Mouse (Mus musculus): ENCODE data around the gene Ctsz. TPM values are rescaled to one million over a fixed set of nuclear protein-coding genes. Genes with fewer than 3 reads are reported as not detected.

The Ctsz gene
- 307 and 356 TPM in 2 replicates for polyA plus RNA-seq (2012; rRNA removed)

GRCm38 (mm10) chr2:174438737-174439449, at the start of gene Ctsz:
Gene Ctsz, minus strand, starts transcription at chr2:174439039.
- Histone ChIP-seq H3K4me1 (ENCODE audit: control insufficient read depth, insufficient read depth, insufficient read length) (peaks cover 37% of the 10 kb centered on the region), H3K27me3 (ENCODE audit: control insufficient read depth, insufficient read depth, low read length) (no peaks in the 10 kb centered on the region), H3K36me3 (ENCODE audit: control insufficient read depth, insufficient read depth, low read length) (peaks cover 5% of the 10 kb centered on the region; the same call in 1 of the 2 replicates), H3K4me3 (ENCODE audit: extremely low read depth, insufficient read depth, insufficient read length) (peak within 1 kb of the TSS; percentile 91), H3K27ac (ENCODE audit: insufficient read depth, low read length) (peak within 1 kb of the TSS; percentile 94)
- 1% methylated on average over 38 of the region's 38 CpGs for WGBS
- DNase-seq (ENCODE audit: low read depth in 1 of 2, low spot score in 2 of 2): peak; percentile 42 to 75
- no peak for TF ChIP-seq CTCF (IDR thresholded peaks at IDR 0.05; ENCODE audit: extremely low read depth, insufficient read depth, insufficient read length, insufficient replicate concordance)
- TF ChIP-seq POLR2A (IDR thresholded peaks at IDR 0.05; ENCODE audit: low read depth, low read length): peak; percentile 71; the same call in 1 of the 2 replicates

DNA sequence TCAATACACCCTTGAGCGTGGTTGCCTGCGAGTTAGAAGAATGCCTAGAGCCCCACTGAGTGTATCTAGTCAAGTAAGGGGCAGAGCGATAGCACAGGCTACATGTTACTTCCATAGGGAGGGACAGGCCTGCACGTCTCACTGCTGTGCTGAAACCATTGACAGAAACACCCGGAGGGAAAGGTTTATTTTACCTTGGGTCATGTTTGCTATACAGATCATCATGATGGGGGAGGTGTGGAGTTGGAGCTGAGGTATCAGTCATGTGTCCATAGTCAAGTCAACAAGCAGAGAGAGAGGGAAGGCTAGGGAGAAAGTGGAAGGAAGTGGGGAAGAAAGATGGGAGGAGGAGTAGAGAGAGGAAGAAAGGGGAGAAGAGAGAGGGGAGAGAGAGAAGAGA, 48.2 kb upstream of the Ctsz start:
- H3K27ac ChIP-seq (ENCODE audit: insufficient read depth, low read length): no peak overlapping the region
- no peak for DNase-seq (ENCODE audit: low read depth in 1 of 2, low spot score in 2 of 2)
- no peaks in the 10 kb centered on the region for H3K36me3 ChIP-seq (ENCODE audit: control insufficient read depth, insufficient read depth, low read length)
- WGBS: 93% methylated on average over 5 of the region's 5 CpGs
- H3K27me3 ChIP-seq (ENCODE audit: control insufficient read depth, insufficient read depth, low read length): no peaks in the 10 kb centered on the region
- no peak overlapping the region for H3K4me3 ChIP-seq (ENCODE audit: extremely low read depth, insufficient read depth, insufficient read length)
- no peak for TF ChIP-seq POLR2A (IDR thresholded peaks at IDR 0.05; ENCODE audit: low read depth, low read length)
- no peak for TF ChIP-seq CTCF (IDR thresholded peaks at IDR 0.05; ENCODE audit: extremely low read depth, insufficient read depth, insufficient read length, insufficient replicate concordance)
- no peaks in the 10 kb centered on the region for H3K4me1 ChIP-seq (ENCODE audit: control insufficient read depth, insufficient read depth, insufficient read length)

DNA sequence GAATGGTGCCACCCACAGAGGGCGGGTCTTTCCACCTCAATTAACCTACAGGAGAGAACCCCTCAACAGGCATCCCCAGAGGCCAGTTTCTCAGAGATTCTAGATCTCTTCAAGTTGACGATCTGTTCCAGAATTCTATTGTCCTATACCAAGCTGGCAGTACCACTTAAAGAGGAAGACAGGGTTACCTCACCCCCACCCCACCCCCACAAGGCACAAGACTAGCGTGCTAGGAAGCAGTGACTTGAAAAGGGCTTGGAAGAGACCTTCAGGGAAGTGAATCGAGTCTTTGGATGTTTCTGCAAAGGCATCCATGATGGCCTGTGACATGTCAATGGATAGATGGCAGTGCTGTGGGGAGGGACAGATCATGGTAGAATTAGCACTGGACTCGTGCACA, 39.9 kb upstream of the Ctsz start:
- WGBS: 68% methylated on average over 5 of the region's 5 CpGs
- H3K27ac ChIP-seq (ENCODE audit: insufficient read depth, low read length): no peak overlapping the region
- H3K4me3 ChIP-seq (ENCODE audit: extremely low read depth, insufficient read depth, insufficient read length): no peak overlapping the region
- H3K27me3 ChIP-seq (ENCODE audit: control insufficient read depth, insufficient read depth, low read length): no peaks in the 10 kb centered on the region
- H3K36me3 ChIP-seq (ENCODE audit: control insufficient read depth, insufficient read depth, low read length): no peaks in the 10 kb centered on the region
- TF ChIP-seq POLR2A (IDR thresholded peaks at IDR 0.05; ENCODE audit: low read depth, low read length) (no peak), CTCF (IDR thresholded peaks at IDR 0.05; ENCODE audit: extremely low read depth, insufficient read depth, insufficient read length, insufficient replicate concordance) (no peak)
- H3K4me1 ChIP-seq (ENCODE audit: control insufficient read depth, insufficient read depth, insufficient read length): no peaks in the 10 kb centered on the region; the same call in 1 of the 2 replicates
- no peak for DNase-seq (ENCODE audit: low read depth in 1 of 2, low spot score in 2 of 2)

DNA sequence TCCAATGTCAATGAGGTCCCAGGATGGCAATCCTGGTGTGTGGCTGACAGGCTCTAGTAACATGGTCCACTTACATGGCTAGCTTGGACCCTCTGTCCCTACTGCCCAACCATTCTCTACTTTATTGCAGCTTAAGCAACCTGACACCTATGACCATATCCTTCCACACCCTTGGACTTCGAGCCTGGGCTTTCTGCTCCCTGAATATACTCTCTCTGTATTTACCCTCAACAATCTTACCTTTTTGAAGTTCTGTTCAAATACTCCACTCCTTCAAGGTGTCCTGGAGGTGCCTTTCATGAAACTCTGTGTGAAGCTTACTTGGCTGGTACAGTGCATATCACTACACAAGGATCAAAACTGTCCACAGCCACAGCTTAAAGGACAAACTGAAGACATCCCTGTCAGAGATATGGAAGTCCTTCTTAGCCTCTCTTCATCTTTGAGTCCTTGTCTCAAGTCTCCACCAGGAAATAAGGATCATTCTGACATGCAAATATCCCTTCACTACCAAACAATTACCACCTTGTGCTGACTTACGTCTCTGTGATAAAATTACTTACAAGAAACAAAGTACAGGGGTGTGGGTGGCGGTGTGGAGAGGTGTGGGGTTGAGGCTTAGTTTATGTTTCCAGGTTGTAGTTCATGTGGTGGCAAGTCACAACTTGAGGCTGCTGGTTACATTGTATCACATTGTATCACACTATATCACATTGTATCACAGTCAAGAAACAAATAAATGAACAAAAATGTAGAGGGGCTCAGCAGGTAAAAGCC, 38.9 kb upstream of the Ctsz start:
- H3K27me3 ChIP-seq (ENCODE audit: control insufficient read depth, insufficient read depth, low read length): no peaks in the 10 kb centered on the region
- TF ChIP-seq POLR2A (IDR thresholded peaks at IDR 0.05; ENCODE audit: low read depth, low read length): no peak
- TF ChIP-seq CTCF (IDR thresholded peaks at IDR 0.05; ENCODE audit: extremely low read depth, insufficient read depth, insufficient read length, insufficient replicate concordance): no peak
- peaks cover 3% of the 10 kb centered on the region; the same call in 1 of the 2 replicates for H3K4me1 ChIP-seq (ENCODE audit: control insufficient read depth, insufficient read depth, insufficient read length)
- no peak overlapping the region for H3K4me3 ChIP-seq (ENCODE audit: extremely low read depth, insufficient read depth, insufficient read length)
- WGBS: 89% methylated on average over 3 of the region's 3 CpGs
- H3K27ac ChIP-seq (ENCODE audit: insufficient read depth, low read length): no peak overlapping the region
- DNase-seq (ENCODE audit: low read depth in 1 of 2, low spot score in 2 of 2): no peak
- no peaks in the 10 kb centered on the region for H3K36me3 ChIP-seq (ENCODE audit: control insufficient read depth, insufficient read depth, low read length)

GRCm38 (mm10) chr2:174473550-174473927, 34.7 kb upstream of the Ctsz start:
- peak overlapping the region; percentile 47; the same call in 1 of the 2 replicates for H3K27ac ChIP-seq (ENCODE audit: insufficient read depth, low read length)
- no peak for DNase-seq (ENCODE audit: low read depth in 1 of 2, low spot score in 2 of 2)
- H3K4me3 ChIP-seq (ENCODE audit: extremely low read depth, insufficient read depth, insufficient read length): peak overlapping the region; percentile 38; the same call in 1 of the 2 replicates

GRCm38 (mm10) chr2:174472818-174473549, 34.1 kb upstream of the Ctsz start, which contains the start of gene Prelid3b:
Gene Prelid3b, minus strand, starts transcription at chr2:174473081.
- Histone ChIP-seq H3K36me3 (ENCODE audit: control insufficient read depth, insufficient read depth, low read length) (peaks cover 2% of the 10 kb centered on the region; the same call in 1 of the 2 replicates), H3K4me1 (ENCODE audit: control insufficient read depth, insufficient read depth, insufficient read length) (peaks cover 8% of the 10 kb centered on the region; the same call in 1 of the 2 replicates), H3K27me3 (ENCODE audit: control insufficient read depth, insufficient read depth, low read length) (no peaks in the 10 kb centered on the region), H3K27ac (ENCODE audit: insufficient read depth, low read length) (peak within 1 kb of the TSS; percentile 83), H3K4me3 (ENCODE audit: extremely low read depth, insufficient read depth, insufficient read length) (peak within 1 kb of the TSS; percentile 86)
- TF ChIP-seq CTCF (IDR thresholded peaks at IDR 0.05; ENCODE audit: extremely low read depth, insufficient read depth, insufficient read length, insufficient replicate concordance): no peak
- peak; percentile 52; the same call in 1 of the 2 replicates for TF ChIP-seq POLR2A (IDR thresholded peaks at IDR 0.05; ENCODE audit: low read depth, low read length)
- WGBS: 1% methylated on average over 53 of the region's 53 CpGs
- peak; percentile 98 to 100 for DNase-seq (ENCODE audit: low read depth in 1 of 2, low spot score in 2 of 2)

More at GRCm38 (mm10) chr2:174473550-174473927, 34.7 kb upstream of the Ctsz start:
- Histone ChIP-seq H3K36me3 (ENCODE audit: control insufficient read depth, insufficient read depth, low read length) (no peaks in the 10 kb centered on the region), H3K27me3 (ENCODE audit: control insufficient read depth, insufficient read depth, low read length) (no peaks in the 10 kb centered on the region), H3K4me1 (ENCODE audit: control insufficient read depth, insufficient read depth, insufficient read length) (peaks cover 8% of the 10 kb centered on the region; the same call in 1 of the 2 replicates)
- TF ChIP-seq POLR2A (IDR thresholded peaks at IDR 0.05; ENCODE audit: low read depth, low read length) (no peak), CTCF (IDR thresholded peaks at IDR 0.05; ENCODE audit: extremely low read depth, insufficient read depth, insufficient read length, insufficient replicate concordance) (no peak)
- WGBS: 86% methylated on average over 5 of the region's 5 CpGs
